Mouse (Mus musculus) cerebellum, adult 2 months (tissue): Measurements from ENCODE around the gene Mzf1.

Experiments
- CTCF ChIP-seq: fragments of 200-500 bp; IDR thresholded peaks from 2 replicates; pipeline ENCODE4 v1.5.1; 2011; ENCODE audit warnings: low read depth, mild to moderate bottlenecking, control low read depth, low read length, moderate library complexity, borderline replicate concordance; ENCODE audit not compliant: insufficient read depth
- POLR2A ChIP-seq: fragments of 200-500 bp; IDR thresholded peaks from 2 replicates; pipeline ENCODE4 v1.6.1; 2011; ENCODE audit warnings: low read length, control low read depth, borderline replicate concordance; ENCODE audit not compliant: insufficient read depth

GRCm38 (mm10) chr7:13028986-13029385 is 25.6 kb downstream of the Mzf1 start:
- no peak for TF ChIP-seq CTCF
- TF ChIP-seq POLR2A, result no peak
